Mouse (Mus musculus) cerebellum, adult 9-10 months (tissue): ENCODE results near the gene Lat2.

Experiments used
- DNase-seq: peaks from one replicate; pipeline ENCODE4 v3.0.0; 2022

Lat2 gene

GRCm38 (mm10) chr5:134568030-134568429 lies 46.8 kb downstream of the Lat2 start:
- DNase-seq: no peak

- no peak for DNase-seq
These were observed 47.4 kb downstream of the Lat2 start for GRCm38 (mm10) chr5:134567445-134567844.

- no peak for DNase-seq
These were observed 49.1 kb downstream of the Lat2 start for GRCm38 (mm10) chr5:134565696-134566095.

- no peak for DNase-seq
These were observed 50.6 kb downstream of the Lat2 start for GRCm38 (mm10) chr5:134564272-134564671.

GRCm38 (mm10) chr5:134560450-134561171 lies 54.2 kb downstream of the Lat2 start:
- no peak for DNase-seq

GRCm38 (mm10) chr5:134560071-134560449 lies 54.8 kb downstream of the Lat2 start, which contains the start of gene Syna:
Gene Syna (minus strand): TSS chr5:134560171.
- DNase-seq: no peak

GRCm38 (mm10) chr5:134555463-134556164 lies 59.2 kb downstream of the Lat2 start:
- no peak for DNase-seq

GRCm38 (mm10) chr5:134553951-134554546 lies 60.8 kb downstream of the Lat2 start:
- DNase-seq: no peak

GRCm38 (mm10) chr5:134552110-134552972 lies 62.5 kb downstream of the Lat2 start, which contains the start of gene Clip2:
Gene Clip2 (minus strand): TSS chr5:134552434.
- DNase-seq: peak; percentile 98

- peak; percentile 76 for DNase-seq
These were observed 63.4 kb downstream of the Lat2 start for GRCm38 (mm10) chr5:134551233-134552109.

GRCm38 (mm10) chr5:134550836-134551232 lies 64.0 kb downstream of the Lat2 start:
- peak; percentile 59 for DNase-seq
